ENCODE assay signal across 8 mouse cellular contexts in the genomic region with DNA sequence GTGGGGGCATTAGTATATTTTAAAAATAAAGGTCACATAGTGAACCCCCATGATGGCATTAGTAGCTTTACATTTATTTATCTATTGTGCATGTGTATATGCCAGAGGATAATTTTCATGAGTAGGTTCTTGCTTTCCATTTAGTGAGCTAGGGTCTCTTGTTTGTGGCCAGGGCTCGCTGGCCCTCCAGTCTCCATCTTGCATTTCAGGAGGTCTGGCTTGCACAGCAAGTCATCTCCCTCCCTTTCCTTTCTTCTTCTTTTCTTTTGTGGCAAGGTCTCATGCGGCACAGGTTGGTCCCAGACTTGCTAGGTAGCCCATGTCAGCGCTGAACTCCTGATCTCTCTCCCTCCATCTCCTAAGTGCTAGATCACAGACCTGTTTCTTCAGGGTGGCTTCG. TPM values are rescaled to one million over a fixed set of nuclear protein-coding genes. Genes with fewer than 3 reads are reported as not detected.
DNase-seq lines count a peak whose midpoint lies in the region; ATAC-seq and TF ChIP-seq lines count a peak whose summit lies in the region.

No protein-coding gene starts in this region.

- DNase-seq in kidney, adult 2 months = no peak
- DNase-seq in kidney, postnatal 14 days = no peak
- peak; percentile 9 for DNase-seq in ZHBTc4 (ENCODE audit: low read depth, low spot score)
- DNase-seq in midbrain, embryonic 10.5 days (ENCODE audit: low spot score) = peak; percentile 17
- no peak for DNase-seq in right cerebral cortex, adult 18-20 months
- no peak for DNase-seq in spleen, adult 12 weeks (ENCODE audit: low spot score)
- no peak for DNase-seq in testis, postnatal 10 days (ENCODE audit: low spot score)

- no peaks in the 10 kb centered on the region for H3K27me3 ChIP-seq in kidney, adult 2 months (replicated peaks; ENCODE audit: control insufficient read depth, insufficient read depth, low read length)
- H3K27me3 ChIP-seq in forebrain, embryonic 16.5 days (replicated peaks; ENCODE audit: control insufficient read depth, insufficient read depth, low read length) = no peaks in the 10 kb centered on the region
- no peaks in the 10 kb centered on the region for H3K27me3 ChIP-seq in midbrain, embryonic 10.5 days (ENCODE audit: low read depth, poor library complexity, severe bottlenecking)

- TF ChIP-seq POLR2A in kidney, adult 2 months (IDR thresholded peaks at IDR 0.05; ENCODE audit: low read depth, low read length) = no peak

- 34% methylated on average over 4 of the region's 4 CpGs for WGBS in kidney, adult 2 months
- WGBS in forebrain, embryonic 16.5 days = 14% methylated on average over 4 of the region's 4 CpGs
- WGBS in midbrain, embryonic 10.5 days = 27% methylated on average over 4 of the region's 4 CpGs

- peak overlapping the region; percentile 26; the same call in 1 of the 2 replicates for H3K4me3 ChIP-seq in kidney, adult 2 months (ENCODE audit: insufficient read depth, low read depth, low read length)
- H3K4me3 ChIP-seq in forebrain, embryonic 16.5 days (replicated peaks; ENCODE audit: low read length) = peak overlapping the region; percentile 61
- H3K4me3 ChIP-seq in midbrain, embryonic 10.5 days = peak overlapping the region; percentile 80

- no peak for TF ChIP-seq CTCF in kidney, adult 2 months (conservative IDR thresholded peaks at IDR 0.05; ENCODE audit: insufficient read depth, insufficient read length, low read depth, low read length)

- peak overlapping the region; percentile 91 for H3K9ac ChIP-seq in forebrain, embryonic 16.5 days (replicated peaks; ENCODE audit: low read depth, low read length)

- peak overlapping the region; percentile 75; the same call in 1 of the 2 replicates for H3K27ac ChIP-seq in kidney, adult 2 months (ENCODE audit: insufficient read depth, low read depth, low read length)
- H3K27ac ChIP-seq in forebrain, embryonic 16.5 days (ENCODE audit: low read length) = no peak overlapping the region
- H3K27ac ChIP-seq in midbrain, embryonic 10.5 days (replicated peaks) = peak overlapping the region; percentile 97

- H3K4me2 ChIP-seq in forebrain, embryonic 16.5 days (ENCODE audit: low read length) = peak overlapping the region; percentile 66

- no peaks in the 10 kb centered on the region for H3K36me3 ChIP-seq in kidney, adult 2 months (ENCODE audit: control insufficient read depth, insufficient read depth, low read length)
- H3K36me3 ChIP-seq in forebrain, embryonic 16.5 days (ENCODE audit: control insufficient read depth, insufficient read depth) = no peaks in the 10 kb centered on the region
- no peaks in the 10 kb centered on the region for H3K36me3 ChIP-seq in midbrain, embryonic 10.5 days

- peaks cover 5% of the 10 kb centered on the region for H3K4me1 ChIP-seq in kidney, adult 2 months (ENCODE audit: control insufficient read depth, insufficient read depth, low read length)
- H3K4me1 ChIP-seq in forebrain, embryonic 16.5 days (replicated peaks; ENCODE audit: control insufficient read depth, insufficient read depth, low read length) = peaks cover 6% of the 10 kb centered on the region
- H3K4me1 ChIP-seq in midbrain, embryonic 10.5 days = peaks cover 19% of the 10 kb centered on the region

- ATAC-seq in forebrain, embryonic 16.5 days = no peak

- no peaks in the 10 kb centered on the region for H3K9me3 ChIP-seq in forebrain, embryonic 16.5 days (ENCODE audit: control insufficient read depth, low read length)
- no peaks in the 10 kb centered on the region for H3K9me3 ChIP-seq in midbrain, embryonic 10.5 days (replicated peaks)

RNA-seq across cellular contexts. Expression of a gene that starts 1.0 kb away (rescaled TPM):
- 3.0 and 3.6 TPM in 2 replicates for polyA plus RNA-seq in kidney, adult 2 months (2012; rRNA removed)
- 8.9 and 9.8 TPM in 2 replicates for polyA plus RNA-seq in forebrain, embryonic 16.5 days (2015; fragmentation: Nextera tagmentation; extraction: Ambion mirVana)
- 8.5 and 8.8 TPM in 2 replicates for polyA plus RNA-seq in midbrain, embryonic 10.5 days (2016; fragmentation: Nextera tagmentation; extraction: Ambion mirVana)

Comparison
In these comparisons a context has a peak if more than half of its experiments do, and no peak if none do; other contexts are left out.
1. DNase-seq: peak in ZHBTc4 (single experiment) and midbrain, embryonic 10.5 days (single experiment); none in kidney, adult 2 months (single experiment), kidney, postnatal 14 days (single experiment), right cerebral cortex, adult 18-20 months (single experiment), spleen, adult 12 weeks (single experiment) and testis, postnatal 10 days (single experiment).
2. H3K4me3 ChIP-seq: peak in every context shown above with its lines; median percentile 80 in midbrain, embryonic 10.5 days; 61 in forebrain, embryonic 16.5 days; 26 in kidney, adult 2 months.